Mouse (Mus musculus): ENCODE data around the gene Dab2ip. TPM values are rescaled to one million over a fixed set of nuclear protein-coding genes. Genes with fewer than 3 reads are reported as not detected.

Dab2ip gene
- polyA plus RNA-seq, 1 experiment, result 46.9 TPM

DNA sequence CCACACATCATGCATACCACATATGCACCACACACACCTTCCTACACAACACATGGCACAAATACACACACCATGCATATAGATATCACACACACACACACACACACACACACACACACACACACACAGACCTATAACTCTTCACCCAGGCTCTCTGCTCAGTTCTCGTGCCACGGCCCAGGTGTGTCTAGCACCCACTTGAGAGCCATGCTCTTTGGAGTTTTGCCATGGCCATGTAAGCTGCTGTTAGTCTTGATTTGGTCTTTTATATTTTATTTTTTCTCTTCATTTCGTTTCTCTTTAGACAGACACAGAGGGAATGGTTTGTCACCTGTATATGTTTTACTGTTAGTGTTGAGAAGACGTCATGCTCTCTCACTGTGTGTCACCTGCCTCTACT, 76.9 kb downstream of the Dab2ip start:
- Histone ChIP-seq H3ac (ENCODE audit: control insufficient read depth, insufficient read length) (no peak overlapping the region), H3K79me2 (ENCODE audit: control insufficient read depth, insufficient read depth) (no peaks in the 10 kb centered on the region), H3K27me3 (ENCODE audit: control insufficient read depth, insufficient read depth, insufficient read length) (no peaks in the 10 kb centered on the region), H3K36me3 (ENCODE audit: control insufficient read depth, insufficient read depth) (no peaks in the 10 kb centered on the region), H3K4me3 (no peak overlapping the region), H3K4me2 (ENCODE audit: low read depth) (no peak overlapping the region)
- TF ChIP-seq TCF12 (IDR thresholded peaks at IDR 0.05; ENCODE audit: insufficient read depth, poor library complexity, severe bottlenecking), result no peak
- no peak for TF ChIP-seq POLR2AphosphoS2 (IDR thresholded peaks at IDR 0.05; ENCODE audit: insufficient read length, low read depth)
- no peak for TF ChIP-seq TCF3 (IDR thresholded peaks at IDR 0.05; ENCODE audit: insufficient read length, low read depth)
- TF ChIP-seq MYOG (IDR thresholded peaks at IDR 0.05; ENCODE audit: control insufficient read depth in 1 of 3, insufficient read depth in 1 of 3, insufficient read length in 2 of 3, low read depth in 2 of 3), result no peak
- TF ChIP-seq REST (IDR thresholded peaks at IDR 0.05; ENCODE audit: insufficient read depth, insufficient read length), result no peak
- TF ChIP-seq MAX (IDR thresholded peaks at IDR 0.05; ENCODE audit: low read depth), result no peak
- TF ChIP-seq MYOD1 (IDR thresholded peaks at IDR 0.05; ENCODE audit: control insufficient read depth in 1 of 3, insufficient read length in 2 of 3, low read depth in 2 of 3), result no peak
- no peak for TF ChIP-seq POLR2A (IDR thresholded peaks at IDR 0.05; ENCODE audit: insufficient read length, low read depth)
- TF ChIP-seq CEBPB (IDR thresholded peaks at IDR 0.05; ENCODE audit: insufficient read depth, poor library complexity, severe bottlenecking), result no peak
- TF ChIP-seq SRF (IDR thresholded peaks at IDR 0.05; ENCODE audit: control insufficient read depth, insufficient read length, low read depth), result no peak
- TF ChIP-seq E2F4 (IDR thresholded peaks at IDR 0.05; ENCODE audit: insufficient read depth), result no peak

DNA sequence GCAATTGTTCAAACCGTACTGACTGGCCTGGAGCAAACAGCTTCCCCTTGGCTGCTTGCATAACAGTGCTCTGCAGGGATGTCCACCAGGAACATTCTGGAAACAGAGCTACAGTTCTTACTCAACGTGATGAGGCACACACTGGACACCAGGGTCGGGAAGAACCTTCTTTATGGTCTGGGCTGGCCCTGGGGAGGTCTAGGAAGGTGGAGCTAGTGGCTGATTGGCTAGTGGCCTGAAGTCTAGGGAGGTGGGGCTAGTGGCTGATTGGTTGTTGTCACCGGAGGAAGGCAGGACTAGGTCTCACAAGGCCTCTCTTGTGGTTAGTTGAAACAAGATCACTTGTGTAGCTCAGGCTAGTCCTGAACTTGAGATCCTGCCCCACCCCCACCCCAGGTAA, 77.5 kb downstream of the Dab2ip start:
- Histone ChIP-seq H3K27me3 (ENCODE audit: control insufficient read depth, insufficient read depth, insufficient read length) (no peaks in the 10 kb centered on the region), H3K36me3 (ENCODE audit: control insufficient read depth, insufficient read depth) (no peaks in the 10 kb centered on the region), H3K4me3 (no peak overlapping the region), H3K79me2 (ENCODE audit: control insufficient read depth, insufficient read depth) (no peaks in the 10 kb centered on the region), H3K4me2 (ENCODE audit: low read depth) (no peak overlapping the region), H3ac (ENCODE audit: control insufficient read depth, insufficient read length) (no peak overlapping the region)
- TF ChIP-seq MYOD1 (IDR thresholded peaks at IDR 0.05; ENCODE audit: control insufficient read depth in 1 of 3, insufficient read length in 2 of 3, low read depth in 2 of 3), result no peak
- TF ChIP-seq POLR2AphosphoS2 (IDR thresholded peaks at IDR 0.05; ENCODE audit: insufficient read length, low read depth), result no peak
- TF ChIP-seq SRF (IDR thresholded peaks at IDR 0.05; ENCODE audit: control insufficient read depth, insufficient read length, low read depth), result no peak
- TF ChIP-seq TCF12 (IDR thresholded peaks at IDR 0.05; ENCODE audit: insufficient read depth, poor library complexity, severe bottlenecking), result no peak
- no peak for TF ChIP-seq TCF3 (IDR thresholded peaks at IDR 0.05; ENCODE audit: insufficient read length, low read depth)
- no peak for TF ChIP-seq USF1 (IDR thresholded peaks at IDR 0.05; ENCODE audit: low read depth)

DNA sequence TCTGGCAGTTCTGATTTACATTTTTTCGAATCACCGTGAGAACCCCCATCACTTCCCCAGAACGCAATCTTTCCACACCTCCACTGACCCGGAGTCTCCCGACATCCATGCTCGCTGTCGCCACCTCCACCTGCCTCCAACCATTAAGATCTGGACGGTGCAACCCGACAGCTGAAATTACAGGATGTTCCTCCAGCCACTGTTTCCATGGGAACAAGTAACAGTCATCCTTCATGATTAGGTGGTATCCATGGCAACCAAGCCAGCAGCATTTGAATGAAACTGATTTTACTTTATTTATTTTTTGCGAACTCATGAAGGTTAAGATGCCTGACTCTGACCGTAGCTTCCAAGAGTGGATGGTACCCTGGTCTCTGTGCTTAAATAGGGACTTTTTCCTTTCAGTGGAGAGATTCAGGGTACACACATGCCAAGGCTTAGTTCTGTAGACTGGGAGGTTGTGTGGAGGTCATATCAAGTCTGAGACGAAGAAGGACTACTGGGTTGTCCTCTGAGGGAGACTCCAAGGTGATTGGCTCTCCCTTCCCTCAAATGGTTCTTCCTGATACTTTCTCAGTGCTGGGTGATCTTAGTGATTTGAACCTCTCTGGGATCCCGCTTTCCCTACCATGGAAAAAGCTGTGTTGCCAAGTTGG, 79.9 kb downstream of the Dab2ip start:
- no peak overlapping the region for H3ac ChIP-seq (ENCODE audit: control insufficient read depth, insufficient read length)
- no peaks in the 10 kb centered on the region for H3K36me3 ChIP-seq (ENCODE audit: control insufficient read depth, insufficient read depth)
- no peaks in the 10 kb centered on the region for H3K27me3 ChIP-seq (ENCODE audit: control insufficient read depth, insufficient read depth, insufficient read length)
- no peak for TF ChIP-seq MYOD1 (IDR thresholded peaks at IDR 0.05; ENCODE audit: control insufficient read depth in 1 of 3, insufficient read length in 2 of 3, low read depth in 2 of 3)
- TF ChIP-seq POLR2A (IDR thresholded peaks at IDR 0.05; ENCODE audit: insufficient read length, low read depth), result no peak
- TF ChIP-seq CEBPB (IDR thresholded peaks at IDR 0.05; ENCODE audit: insufficient read depth, poor library complexity, severe bottlenecking), result no peak
- no peak for TF ChIP-seq MYOG (IDR thresholded peaks at IDR 0.05; ENCODE audit: control insufficient read depth in 1 of 3, insufficient read depth in 1 of 3, insufficient read length in 2 of 3, low read depth in 2 of 3)
- no peak for TF ChIP-seq POLR2AphosphoS2 (IDR thresholded peaks at IDR 0.05; ENCODE audit: insufficient read length, low read depth)
- no peak for TF ChIP-seq REST (IDR thresholded peaks at IDR 0.05; ENCODE audit: insufficient read depth, insufficient read length)
- TF ChIP-seq SRF (IDR thresholded peaks at IDR 0.05; ENCODE audit: control insufficient read depth, insufficient read length, low read depth), result no peak
- TF ChIP-seq E2F4 (IDR thresholded peaks at IDR 0.05; ENCODE audit: insufficient read depth), result no peak
- no peak for TF ChIP-seq TCF12 (IDR thresholded peaks at IDR 0.05; ENCODE audit: insufficient read depth, poor library complexity, severe bottlenecking)
- TF ChIP-seq USF1 (IDR thresholded peaks at IDR 0.05; ENCODE audit: low read depth), result no peak
- no peak for TF ChIP-seq MAX (IDR thresholded peaks at IDR 0.05; ENCODE audit: low read depth)
- no peak for TF ChIP-seq TCF3 (IDR thresholded peaks at IDR 0.05; ENCODE audit: insufficient read length, low read depth)
- H3K79me2 ChIP-seq (ENCODE audit: control insufficient read depth, insufficient read depth), result no peaks in the 10 kb centered on the region
- H3K4me2 ChIP-seq (ENCODE audit: low read depth), result no peak overlapping the region
- no peak overlapping the region for H3K4me3 ChIP-seq

DNA sequence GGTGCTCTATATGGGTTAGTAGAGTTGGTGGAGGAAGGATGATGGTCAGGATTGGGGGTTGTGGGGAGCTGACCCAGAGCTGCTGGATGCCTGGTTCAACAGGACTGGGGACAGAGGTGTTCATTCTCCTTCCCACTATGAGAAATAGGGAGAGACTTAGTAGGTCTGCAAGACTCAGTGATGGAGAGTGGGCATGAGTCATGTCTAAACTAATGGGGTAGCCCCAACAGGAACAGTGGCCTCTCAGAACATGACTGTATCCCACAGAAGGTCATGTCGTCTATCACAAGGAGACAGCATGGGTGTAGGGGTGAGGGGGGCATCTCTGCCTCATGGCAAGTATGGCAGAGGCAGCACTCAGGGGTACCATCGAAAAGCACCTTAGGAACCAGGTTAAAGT, 81.7 kb downstream of the Dab2ip start:
- Histone ChIP-seq H3K27me3 (ENCODE audit: control insufficient read depth, insufficient read depth, insufficient read length) (no peaks in the 10 kb centered on the region), H3K36me3 (ENCODE audit: control insufficient read depth, insufficient read depth) (no peaks in the 10 kb centered on the region), H3K4me2 (ENCODE audit: low read depth) (no peak overlapping the region), H3ac (ENCODE audit: control insufficient read depth, insufficient read length) (no peak overlapping the region), H3K4me3 (no peak overlapping the region), H3K79me2 (ENCODE audit: control insufficient read depth, insufficient read depth) (no peaks in the 10 kb centered on the region)
- TF ChIP-seq REST (IDR thresholded peaks at IDR 0.05; ENCODE audit: insufficient read depth, insufficient read length), result no peak
- no peak for TF ChIP-seq POLR2A (IDR thresholded peaks at IDR 0.05; ENCODE audit: insufficient read length, low read depth)
- TF ChIP-seq E2F4 (IDR thresholded peaks at IDR 0.05; ENCODE audit: insufficient read depth), result no peak
- TF ChIP-seq USF1 (IDR thresholded peaks at IDR 0.05; ENCODE audit: low read depth), result no peak

DNA sequence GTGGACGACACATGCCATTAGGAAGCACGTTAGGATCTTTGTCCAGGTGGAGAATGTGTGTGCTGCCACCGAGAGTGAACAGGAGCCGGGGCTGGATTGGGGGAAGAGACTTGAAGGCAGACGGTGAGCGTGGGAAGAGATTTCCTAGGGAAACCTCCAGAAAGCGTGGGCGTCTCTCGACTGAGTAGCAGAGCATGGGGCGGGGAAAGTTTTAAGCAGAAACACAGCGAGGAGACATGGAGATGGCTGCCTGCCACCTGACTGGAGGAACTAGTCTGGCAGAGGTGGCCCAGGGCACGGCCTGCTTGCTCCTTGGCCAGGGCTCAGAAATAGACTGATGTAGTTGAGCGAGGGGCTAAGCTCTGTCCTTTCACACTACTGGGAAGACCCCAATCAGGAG, 82.5 kb downstream of the Dab2ip start:
- no peak overlapping the region for H3K4me3 ChIP-seq
- no peak overlapping the region for H3K4me2 ChIP-seq (ENCODE audit: low read depth)
- H3ac ChIP-seq (ENCODE audit: control insufficient read depth, insufficient read length), result no peak overlapping the region
- H3K79me2 ChIP-seq (ENCODE audit: control insufficient read depth, insufficient read depth), result no peaks in the 10 kb centered on the region
- no peaks in the 10 kb centered on the region for H3K36me3 ChIP-seq (ENCODE audit: control insufficient read depth, insufficient read depth)
- no peaks in the 10 kb centered on the region for H3K27me3 ChIP-seq (ENCODE audit: control insufficient read depth, insufficient read depth, insufficient read length)
- TF ChIP-seq SRF (IDR thresholded peaks at IDR 0.05; ENCODE audit: control insufficient read depth, insufficient read length, low read depth) (no peak), MAX (IDR thresholded peaks at IDR 0.05; ENCODE audit: low read depth) (no peak), POLR2A (IDR thresholded peaks at IDR 0.05; ENCODE audit: insufficient read length, low read depth) (no peak), MYOD1 (IDR thresholded peaks at IDR 0.05; ENCODE audit: control insufficient read depth in 1 of 3, insufficient read length in 2 of 3, low read depth in 2 of 3) (no peak), E2F4 (IDR thresholded peaks at IDR 0.05; ENCODE audit: insufficient read depth) (no peak), TCF3 (IDR thresholded peaks at IDR 0.05; ENCODE audit: insufficient read length, low read depth) (no peak), TCF12 (IDR thresholded peaks at IDR 0.05; ENCODE audit: insufficient read depth, poor library complexity, severe bottlenecking) (no peak), MYOG (IDR thresholded peaks at IDR 0.05; ENCODE audit: control insufficient read depth in 1 of 3, insufficient read depth in 1 of 3, insufficient read length in 2 of 3, low read depth in 2 of 3) (no peak)

Data from myocyte (in vitro differentiated cells).